Mouse (Mus musculus): Measurements from ENCODE around the gene Fam72a. TPM values are rescaled to one million over a fixed set of nuclear protein-coding genes. Genes with fewer than 3 reads are reported as not detected.
A peak's percentile ranks its signal among the peaks of the same experiment; 100 is the strongest.

The Fam72a gene
- polyA plus RNA-seq, 1 experiment from 2014 or later = 2.7 TPM

- Histone ChIP-seq H3K4me1 (no peaks in the 10 kb centered on the region), H3K27ac (no peak overlapping the region), H3K9me3 (replicated peaks) (no peaks in the 10 kb centered on the region), H3K27me3 (no peaks in the 10 kb centered on the region), H3K4me3 (replicated peaks) (no peak overlapping the region), H3K4me2 (no peak overlapping the region), H3K36me3 (peaks cover 4% of the 10 kb centered on the region; the same call in 1 of the 2 replicates), H3K9ac (no peak overlapping the region)
- WGBS = 93% methylated on average over 4 of the region's 4 CpGs
- ATAC-seq (replicated peaks; ENCODE audit: low FRiP score) = no peak
Observed at GRCm38 (mm10) chr1:131539771-131540170, 12.1 kb downstream of the Fam72a start.

GRCm38 (mm10) chr1:131540795-131541194 lies 13.1 kb downstream of the Fam72a start:
- 61% methylated on average over 5 of the region's 5 CpGs for WGBS
- H3K27me3 ChIP-seq = no peaks in the 10 kb centered on the region
- ATAC-seq (replicated peaks; ENCODE audit: low FRiP score) = no peak
- no peak overlapping the region for H3K4me2 ChIP-seq
- H3K9me3 ChIP-seq (replicated peaks) = no peaks in the 10 kb centered on the region
- no peak overlapping the region for H3K27ac ChIP-seq
- H3K4me3 ChIP-seq (replicated peaks) = no peak overlapping the region
- no peaks in the 10 kb centered on the region for H3K4me1 ChIP-seq
- peaks cover 4% of the 10 kb centered on the region; the same call in 1 of the 2 replicates for H3K36me3 ChIP-seq
- H3K9ac ChIP-seq = no peak overlapping the region

DNA sequence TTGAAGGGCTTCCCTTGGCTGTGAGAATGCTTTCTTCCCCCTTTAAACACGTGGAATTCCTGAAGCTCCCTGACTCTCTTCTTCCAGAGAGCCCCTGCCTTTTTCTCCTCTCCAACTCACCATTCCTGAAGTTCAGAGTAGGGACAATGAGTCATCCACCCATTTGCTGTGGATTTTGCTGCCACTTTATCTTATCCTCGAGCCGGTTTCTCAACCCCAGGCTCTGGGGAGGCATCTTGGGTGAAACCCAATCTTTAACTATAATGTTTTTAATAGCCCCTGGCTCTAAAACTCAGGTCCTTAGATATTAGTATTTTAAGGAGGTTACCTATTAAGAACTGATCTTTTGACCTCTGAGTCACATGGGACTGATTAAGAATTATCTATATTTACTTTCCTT lies 13.7 kb downstream of the Fam72a start:
- Histone ChIP-seq H3K36me3 (peaks cover 4% of the 10 kb centered on the region; the same call in 1 of the 2 replicates), H3K27ac (no peak overlapping the region), H3K27me3 (no peaks in the 10 kb centered on the region), H3K4me3 (replicated peaks) (no peak overlapping the region), H3K9ac (no peak overlapping the region), H3K9me3 (replicated peaks) (no peaks in the 10 kb centered on the region), H3K4me2 (no peak overlapping the region), H3K4me1 (no peaks in the 10 kb centered on the region)
- no peak for ATAC-seq (replicated peaks; ENCODE audit: low FRiP score)
- 46% methylated on average over 3 of the region's 3 CpGs for WGBS

DNA sequence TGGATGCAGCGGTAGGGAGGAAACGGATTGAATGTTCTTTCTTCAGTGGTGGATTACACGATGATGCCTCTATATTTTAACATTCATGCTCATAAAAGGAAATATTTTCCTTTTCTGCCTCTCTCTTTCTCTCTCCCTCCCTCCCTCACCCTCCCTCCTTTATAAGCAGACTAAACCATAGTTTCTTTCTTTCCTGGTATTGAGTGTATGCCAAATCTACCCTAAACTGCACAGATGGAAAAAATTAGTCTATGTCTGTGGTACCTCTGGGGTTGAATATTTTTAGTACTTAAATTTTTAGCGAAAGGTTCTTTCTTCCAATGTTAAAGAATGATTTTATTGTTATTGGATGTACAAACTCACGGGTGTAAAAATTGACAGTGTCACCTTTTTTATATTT lies 14.2 kb downstream of the Fam72a start:
- no peaks in the 10 kb centered on the region for H3K36me3 ChIP-seq
- H3K4me2 ChIP-seq = no peak overlapping the region
- ATAC-seq (replicated peaks; ENCODE audit: low FRiP score) = no peak
- H3K9me3 ChIP-seq (replicated peaks) = no peaks in the 10 kb centered on the region
- H3K27ac ChIP-seq = no peak overlapping the region
- no peaks in the 10 kb centered on the region for H3K4me1 ChIP-seq
- 88% methylated on average over 5 of the region's 5 CpGs for WGBS
- H3K27me3 ChIP-seq = no peaks in the 10 kb centered on the region
- no peak overlapping the region for H3K4me3 ChIP-seq (replicated peaks)
- no peak overlapping the region for H3K9ac ChIP-seq

GRCm38 (mm10) chr1:131543886-131544565 lies 16.3 kb downstream of the Fam72a start:
- H3K27me3 ChIP-seq = no peaks in the 10 kb centered on the region
- no peaks in the 10 kb centered on the region for H3K9me3 ChIP-seq (replicated peaks)
- WGBS = 63% methylated on average over 7 of the region's 7 CpGs
- H3K9ac ChIP-seq = no peak overlapping the region
- no peak overlapping the region for H3K4me2 ChIP-seq
- peaks cover 7% of the 10 kb centered on the region; the same call in 1 of the 2 replicates for H3K4me1 ChIP-seq
- no peak for ATAC-seq (replicated peaks; ENCODE audit: low FRiP score)
- H3K27ac ChIP-seq = no peak overlapping the region
- no peak overlapping the region for H3K4me3 ChIP-seq (replicated peaks)
- no peaks in the 10 kb centered on the region for H3K36me3 ChIP-seq

GRCm38 (mm10) chr1:131546798-131547690 lies 19.3 kb downstream of the Fam72a start:
- no peak for ATAC-seq (replicated peaks; ENCODE audit: low FRiP score)
- 79% methylated on average over 13 of the region's 13 CpGs for WGBS
- Histone ChIP-seq H3K4me2 (no peak overlapping the region), H3K4me1 (peaks cover 8% of the 10 kb centered on the region; the same call in 1 of the 2 replicates), H3K9me3 (replicated peaks) (no peaks in the 10 kb centered on the region), H3K36me3 (no peaks in the 10 kb centered on the region), H3K4me3 (replicated peaks) (no peak overlapping the region), H3K9ac (no peak overlapping the region), H3K27me3 (no peaks in the 10 kb centered on the region), H3K27ac (no peak overlapping the region)

DNA sequence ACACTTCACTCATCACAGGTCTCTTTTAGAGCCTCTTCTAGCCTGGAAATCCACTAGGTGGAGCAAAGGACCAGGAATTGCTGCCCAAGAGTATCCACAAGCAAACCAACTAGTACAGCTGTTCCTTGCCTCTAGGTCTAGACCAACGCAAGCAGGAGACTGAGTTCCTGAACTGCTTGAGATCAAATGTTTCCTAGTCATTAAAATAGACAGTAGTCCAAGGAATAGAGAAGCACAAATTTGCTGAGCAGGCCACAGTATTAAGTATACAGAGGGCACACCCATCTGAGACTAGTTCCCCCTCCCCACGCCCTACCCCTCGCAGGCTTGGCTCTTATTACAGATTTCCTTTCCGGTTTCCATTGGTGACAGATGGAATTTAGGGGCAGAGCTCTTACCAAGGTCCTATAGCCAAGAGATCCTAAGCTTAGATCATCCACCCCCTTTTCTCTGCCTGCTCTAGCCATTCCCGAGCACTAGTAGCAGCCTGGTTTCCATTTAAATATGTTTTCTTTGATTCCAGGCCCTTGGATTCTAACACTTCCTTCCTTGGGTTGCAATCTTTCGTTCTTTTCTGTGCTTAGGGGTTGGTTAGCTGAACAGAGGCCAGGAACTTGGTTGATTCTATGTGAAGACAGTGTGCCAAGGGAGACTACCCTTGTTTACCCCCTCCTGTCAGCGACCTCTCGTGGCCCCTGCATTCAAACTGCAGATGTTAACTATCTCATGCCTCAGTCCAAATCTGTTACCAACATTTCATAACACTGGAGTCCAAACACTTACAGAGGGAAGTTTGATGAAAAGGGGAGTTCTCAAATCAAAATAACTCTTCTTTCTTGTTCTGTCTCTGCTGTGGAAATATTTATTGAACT lies 21.0 kb downstream of the Fam72a start:
- no peaks in the 10 kb centered on the region for H3K36me3 ChIP-seq
- H3K9ac ChIP-seq = no peak overlapping the region
- 0 out of 2 replicates have a peak, but pooled peaks have one; percentile 54 for ATAC-seq (replicated peaks; ENCODE audit: low FRiP score)
- 0 out of 2 replicates have a peak overlapping the region, but pooled peaks have one; percentile 4 for H3K4me2 ChIP-seq
- no peaks in the 10 kb centered on the region for H3K9me3 ChIP-seq (replicated peaks)
- no peak overlapping the region for H3K4me3 ChIP-seq (replicated peaks)
- H3K27me3 ChIP-seq = no peaks in the 10 kb centered on the region
- H3K27ac ChIP-seq = no peak overlapping the region
- H3K4me1 ChIP-seq = peaks cover 8% of the 10 kb centered on the region; the same call in 1 of the 2 replicates
- 46% methylated on average over 8 of the region's 8 CpGs for WGBS

- Histone ChIP-seq H3K4me3 (replicated peaks) (no peak overlapping the region), H3K9me3 (replicated peaks) (no peaks in the 10 kb centered on the region), H3K36me3 (no peaks in the 10 kb centered on the region), H3K27ac (no peak overlapping the region), H3K4me1 (peaks cover 11% of the 10 kb centered on the region; the same call in 1 of the 2 replicates), H3K27me3 (no peaks in the 10 kb centered on the region), H3K9ac (no peak overlapping the region), H3K4me2 (no peak overlapping the region)
- no peak for ATAC-seq (replicated peaks; ENCODE audit: low FRiP score)
- WGBS = 95% methylated on average over 2 of the region's 2 CpGs
Observed at GRCm38 (mm10) chr1:131551956-131552355, 24.3 kb downstream of the Fam72a start.

DNA sequence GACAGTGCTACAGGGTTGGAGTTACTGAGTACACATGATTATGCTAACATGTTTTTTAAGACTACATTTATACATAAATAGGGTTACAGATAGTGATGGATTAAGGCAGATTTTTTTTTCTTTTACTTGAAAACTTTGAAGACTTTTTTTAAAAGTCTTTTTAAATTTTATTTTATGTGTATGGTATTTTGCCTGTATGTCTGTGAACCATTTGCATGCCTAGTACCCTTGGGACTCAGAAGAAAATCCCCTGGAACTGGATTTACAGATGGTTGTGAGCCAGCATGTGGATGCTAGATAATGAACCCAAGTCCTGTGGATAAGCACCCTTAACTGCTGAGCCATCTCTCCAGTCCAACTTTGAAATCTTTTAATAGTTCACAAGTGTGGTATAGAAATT lies 25.7 kb downstream of the Fam72a start:
- Histone ChIP-seq H3K4me3 (replicated peaks) (no peak overlapping the region), H3K9me3 (replicated peaks) (no peaks in the 10 kb centered on the region), H3K9ac (no peak overlapping the region), H3K36me3 (no peaks in the 10 kb centered on the region), H3K4me2 (no peak overlapping the region), H3K4me1 (peaks cover 10% of the 10 kb centered on the region; the same call in 1 of the 2 replicates), H3K27me3 (no peaks in the 10 kb centered on the region), H3K27ac (no peak overlapping the region)
- ATAC-seq (replicated peaks; ENCODE audit: low FRiP score) = no peak

- Histone ChIP-seq H3K4me1 (0 out of 2 replicates have a peak, but pooled peaks cover 4% of the 10 kb centered on the region), H3K9me3 (replicated peaks) (no peaks in the 10 kb centered on the region), H3K9ac (no peak overlapping the region), H3K36me3 (no peaks in the 10 kb centered on the region), H3K27me3 (no peaks in the 10 kb centered on the region), H3K4me2 (peak overlapping the region; percentile 47), H3K27ac (no peak overlapping the region), H3K4me3 (replicated peaks) (no peak overlapping the region)
- WGBS = 9% methylated on average over 13 of the region's 13 CpGs
- ATAC-seq (replicated peaks; ENCODE audit: low FRiP score) = peak; percentile 87
Observed at GRCm38 (mm10) chr1:131555042-131555812, 27.5 kb downstream of the Fam72a start.

DNA sequence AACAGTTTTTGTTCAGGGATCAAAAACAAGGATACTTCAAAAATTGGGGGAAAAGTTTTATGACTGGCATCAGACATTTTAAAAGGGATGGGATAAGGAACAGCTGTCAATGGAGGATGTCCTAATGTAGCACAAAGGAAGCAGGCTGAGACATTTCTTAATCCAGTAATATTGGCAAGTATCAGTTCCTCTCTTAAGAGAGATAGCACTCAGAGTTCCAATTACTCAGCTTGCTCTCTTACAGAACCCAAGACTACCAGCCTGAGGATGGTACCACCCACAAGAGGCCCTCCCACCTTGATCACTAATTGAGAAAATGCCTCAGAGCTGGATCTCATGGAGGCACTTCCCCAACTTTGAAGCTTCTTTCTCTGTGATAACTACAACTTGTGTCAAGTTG lies 32.8 kb downstream of the Fam72a start:
- no peak for ATAC-seq (replicated peaks; ENCODE audit: low FRiP score)
- no peak overlapping the region for H3K4me2 ChIP-seq
- H3K4me1 ChIP-seq = no peaks in the 10 kb centered on the region
- no peaks in the 10 kb centered on the region for H3K36me3 ChIP-seq
- no peaks in the 10 kb centered on the region for H3K27me3 ChIP-seq
- no peaks in the 10 kb centered on the region for H3K9me3 ChIP-seq (replicated peaks)
- H3K9ac ChIP-seq = no peak overlapping the region
- no peak overlapping the region for H3K4me3 ChIP-seq (replicated peaks)
- no peak overlapping the region for H3K27ac ChIP-seq
